Mouse (Mus musculus) megakaryocyte, adult 5-6 weeks (primary cell): ENCODE measurements around the gene 5730409E04Rik. TPM values are rescaled to one million over a fixed set of nuclear protein-coding genes. Genes with fewer than 3 reads are reported as not detected.

ENCODE experiments used
- ATAC-seq: 2 replicates; pipeline ENCODE4 v1.8.0; 2016; ENCODE audit warnings: mild to moderate bottlenecking, inconsistent platforms; ENCODE audit not compliant: poor library complexity, severe bottlenecking
- total RNA-seq, 2 experiments: library from RNA; stranded (forward) in 1 of 2; stranded (reverse) in 1 of 2; fragments of 153-499, 151-499 nt in 1 of 2; fragments of 221-1000, 200-1000 nt in 1 of 2; gene quantifications; 2 replicates each; pipeline versions ENCODE4 v1.2.3 to v1.2.4; 2015 to 2017

5730409E04Rik gene
- total RNA-seq, 2 experiments from 2014 or later, result 0.91 to 1.6 TPM

- ATAC-seq, result no peak
Measured at GRCm38 (mm10) chr4:126632668-126633067, 23.1 kb downstream of the 5730409E04Rik start.

DNA sequence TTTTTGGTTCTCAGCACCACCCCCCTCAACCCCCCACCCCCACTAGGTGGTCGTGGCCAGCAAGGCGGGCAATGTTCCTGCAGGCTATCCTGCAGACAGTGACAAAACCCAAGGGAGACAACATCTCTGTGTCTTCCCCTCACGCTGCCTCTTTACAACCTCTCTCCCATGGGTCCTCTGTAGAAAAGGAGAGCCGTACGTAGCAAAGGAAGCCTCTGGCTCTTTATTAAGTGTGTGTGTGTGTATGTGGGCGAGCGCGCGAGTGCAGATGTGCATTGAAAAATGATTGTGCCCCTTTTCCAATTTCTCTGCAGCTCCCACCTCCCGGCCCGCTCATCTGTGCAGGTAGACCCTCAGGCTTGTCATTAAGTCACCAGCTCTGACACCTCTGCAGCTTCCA is 26.7 kb downstream of the 5730409E04Rik start:
- no peak for ATAC-seq

- ATAC-seq, result no peak
Measured at GRCm38 (mm10) chr4:126637446-126637845, 27.8 kb downstream of the 5730409E04Rik start.

DNA sequence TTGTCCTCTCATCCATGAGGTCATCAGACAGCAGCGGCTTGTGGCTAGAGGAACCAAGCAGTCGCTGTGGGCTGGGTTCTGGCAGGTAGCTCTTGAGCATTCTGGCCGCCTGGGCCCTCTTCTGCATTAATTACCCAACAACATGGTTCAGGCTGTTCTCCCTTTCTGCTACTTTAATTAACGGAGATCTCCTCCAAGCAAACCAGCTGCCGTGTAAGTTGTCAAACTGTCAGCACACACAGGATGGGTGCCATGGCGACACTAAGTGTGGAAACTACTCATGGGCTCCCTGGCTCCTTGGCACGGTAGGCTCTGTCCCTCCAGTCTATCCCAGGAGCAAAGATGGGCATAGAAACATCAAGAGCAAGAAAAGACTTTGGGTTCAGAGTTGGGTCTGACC is 29.7 kb downstream of the 5730409E04Rik start:
- ATAC-seq, result no peak

DNA sequence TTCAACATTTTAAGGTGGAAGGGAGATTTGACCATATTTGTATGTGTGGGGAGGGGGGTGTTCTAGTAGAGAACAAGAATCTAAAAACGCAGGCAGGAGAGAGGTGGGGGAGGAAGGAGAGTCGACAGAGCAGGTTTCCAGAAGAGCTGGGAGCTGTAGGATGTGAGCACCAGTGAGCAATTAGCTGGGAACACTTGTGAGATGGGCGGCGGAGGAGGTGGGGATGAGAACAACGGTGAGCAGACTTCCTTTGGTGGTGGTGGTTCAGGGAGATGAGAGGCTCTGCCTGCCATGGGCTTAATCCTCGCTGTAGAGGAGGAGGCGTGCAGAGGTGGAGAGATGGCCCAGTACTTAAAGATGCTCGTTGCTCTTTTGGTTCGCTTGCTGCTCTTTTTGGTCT is 32.3 kb downstream of the 5730409E04Rik start:
- no peak for ATAC-seq

DNA sequence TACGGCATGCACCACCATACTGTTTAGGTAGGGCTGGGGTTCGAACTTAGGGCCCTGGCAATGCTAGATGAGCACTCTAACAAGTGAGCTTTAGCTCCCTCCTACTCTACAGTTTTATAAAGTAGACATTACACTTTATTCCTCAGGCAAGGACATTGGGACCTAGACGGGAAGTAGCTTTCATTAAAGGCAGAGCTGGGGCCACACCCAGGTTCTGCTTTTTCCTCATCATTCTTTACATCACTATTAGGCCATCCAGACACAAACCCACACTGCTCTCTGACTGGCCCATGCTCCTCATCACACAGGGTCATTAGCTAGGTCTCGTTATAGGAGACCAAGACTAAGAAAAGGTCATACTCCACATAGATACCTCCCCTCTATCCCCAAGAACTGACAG is 34.2 kb downstream of the 5730409E04Rik start:
- ATAC-seq, result peak; percentile 76

- no peak for ATAC-seq
Measured at GRCm38 (mm10) chr4:126644333-126644963, 34.8 kb downstream of the 5730409E04Rik start.

DNA sequence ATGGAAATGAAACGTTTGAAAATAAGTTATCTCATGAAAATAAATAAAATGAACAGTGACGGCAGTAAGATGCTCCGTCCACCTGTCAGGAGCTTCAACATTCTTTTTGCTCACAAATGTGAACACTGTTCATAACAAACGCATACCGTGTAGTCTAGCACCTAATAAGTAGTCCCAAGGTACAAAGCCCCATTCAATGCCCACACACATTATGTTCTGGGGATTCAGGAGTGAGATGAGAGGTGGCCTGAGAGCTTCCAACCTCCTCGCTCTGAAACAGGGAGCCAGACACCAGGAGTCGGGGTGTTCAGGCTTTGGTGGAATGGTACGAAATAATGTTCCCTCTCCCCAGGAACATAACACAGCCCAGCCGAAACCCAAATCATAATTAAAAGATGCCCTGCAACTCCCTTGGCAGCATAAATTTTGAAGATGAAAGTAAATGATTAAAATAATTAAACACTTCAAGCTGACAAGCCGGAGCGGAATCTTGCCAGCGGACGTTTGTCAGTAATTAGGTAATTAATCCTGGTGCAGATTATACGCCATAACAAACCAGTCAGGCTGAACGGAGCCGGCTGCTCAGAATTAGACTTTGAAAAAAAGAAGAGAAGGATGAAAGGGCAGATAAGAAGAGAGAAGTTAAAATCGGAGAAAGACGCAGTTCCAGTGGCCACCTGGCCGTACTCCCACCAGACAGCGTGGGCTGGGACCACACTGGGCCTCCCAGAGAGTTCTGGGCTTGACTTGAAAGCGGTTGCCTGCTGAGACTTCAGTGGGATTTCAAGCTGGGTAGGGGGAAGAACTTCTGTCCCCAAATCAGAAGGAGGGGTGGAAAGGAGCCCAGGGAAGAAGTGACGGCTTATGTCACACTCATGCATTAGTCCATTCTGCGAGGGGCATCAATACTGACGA is 38.6 kb downstream of the 5730409E04Rik start:
- ATAC-seq, result no peak

GRCm38 (mm10) chr4:126653148-126653547 is 43.5 kb downstream of the 5730409E04Rik start:
- no peak for ATAC-seq

GRCm38 (mm10) chr4:126655356-126655755 is 45.7 kb downstream of the 5730409E04Rik start:
- ATAC-seq, result no peak

GRCm38 (mm10) chr4:126661249-126661648 is 51.6 kb downstream of the 5730409E04Rik start:
- no peak for ATAC-seq

Other genes starting within 250 kb of the 5730409E04Rik start
- gene Ago3, start 180.3 kb upstream of the 5730409E04Rik start, total RNA-seq (2015), result 10.0 and 11.2 TPM in 2 replicates
- gene Ago3, start 180.3 kb upstream of the 5730409E04Rik start, total RNA-seq (2017), result 6.1 and 8.4 TPM in 2 replicates
- 7.7 and 9.4 TPM in 2 replicates for gene Ago1, start 141.2 kb upstream of the 5730409E04Rik start, total RNA-seq (2015)
- gene Ago1, start 141.2 kb upstream of the 5730409E04Rik start, total RNA-seq (2017), result 10.7 and 11.4 TPM in 2 replicates
- gene Ago4, start 76.3 kb upstream of the 5730409E04Rik start, total RNA-seq (2015), result 2.9 and 4.0 TPM in 2 replicates
- gene Ago4, start 76.3 kb upstream of the 5730409E04Rik start, total RNA-seq (2017), result 5.3 and 6.2 TPM in 2 replicates
- gene Clspn, start 52.9 kb upstream of the 5730409E04Rik start, total RNA-seq (2015), result 29.7 and 33.8 TPM in 2 replicates
- gene Clspn, start 52.9 kb upstream of the 5730409E04Rik start, total RNA-seq (2017), result 82.6 and 84.1 TPM in 2 replicates
- gene Psmb2, start 67.8 kb downstream of the 5730409E04Rik start, total RNA-seq (2015), result 194 and 203 TPM in 2 replicates
- gene Psmb2, start 67.8 kb downstream of the 5730409E04Rik start, total RNA-seq (2017), result 103 and 109 TPM in 2 replicates
- gene Tfap2e, start 126.4 kb downstream of the 5730409E04Rik start, total RNA-seq (2015), result not detected in 2 replicates
- not detected in 2 replicates for gene Tfap2e, start 126.4 kb downstream of the 5730409E04Rik start, total RNA-seq (2017)
- gene Ncdn, start 143.6 kb downstream of the 5730409E04Rik start, total RNA-seq (2015), result 6.0 TPM in 2 replicates
- gene Ncdn, start 143.6 kb downstream of the 5730409E04Rik start, total RNA-seq (2017), result 6.0 and 6.1 TPM in 2 replicates
- gene AU040320, start 143.7 kb downstream of the 5730409E04Rik start, total RNA-seq (2015), result 18.7 and 24.2 TPM in 2 replicates
- gene AU040320, start 143.7 kb downstream of the 5730409E04Rik start, total RNA-seq (2017), result 18.6 and 20.7 TPM in 2 replicates